Mouse (Mus musculus) regulatory T cell (primary cell): Measurements from ENCODE around the gene Mindy2.

Experiments
- in situ Hi-C: fragments of 300-600 bp; cut with MboI, MseI; formaldehyde crosslinking; loops from one replicate; pipeline ENCODE4 v1.15.1; 2025; ENCODE audit warnings: high pct_unique_total_duplicates

Mindy2 gene

GRCm38 (mm10) chr9:70668048-70668447 lies 11.1 kb upstream of the Mindy2 start:
- in situ Hi-C loops: loop anchor here (10.0 kb wide), 1 partner anchor 407 kb away; no protein-coding TSS in a partner anchor

GRCm38 (mm10) chr9:70666811-70667210 lies 9.8 kb upstream of the Mindy2 start:
- in situ Hi-C loops: loop anchor here (10.0 kb wide), 1 partner anchor 408 kb away; no protein-coding TSS in a partner anchor

GRCm38 (mm10) chr9:70665372-70666145 lies 8.6 kb upstream of the Mindy2 start:
- in situ Hi-C loops: loop anchor here (10.0 kb wide), 1 partner anchor 409 kb away; no protein-coding TSS in a partner anchor

DNA sequence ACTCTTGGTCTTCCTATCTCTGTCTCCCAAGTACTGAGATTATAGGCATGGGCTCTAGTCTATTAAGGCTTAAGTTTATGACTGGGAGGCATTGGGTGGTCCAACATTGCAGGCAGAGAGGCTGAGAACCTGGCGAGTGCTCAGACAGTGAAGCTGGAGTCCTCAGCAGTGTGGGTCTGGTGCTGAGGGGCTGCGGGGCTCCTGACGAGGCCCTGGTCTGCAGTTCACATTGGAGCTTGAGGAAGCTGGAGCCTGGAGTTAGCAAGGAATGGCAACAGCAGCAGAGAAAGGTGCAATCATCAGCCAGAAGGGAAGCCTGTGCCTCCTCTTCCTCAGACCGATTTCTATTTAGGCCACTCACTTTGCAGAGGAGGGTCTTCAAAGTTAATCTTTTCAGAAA lies 7.9 kb upstream of the Mindy2 start:
- in situ Hi-C loops: loop anchor here (5.0 to 10.0 kb wide), 2 partner anchors 182 to 410 kb away; no protein-coding TSS in a partner anchor

GRCm38 (mm10) chr9:70658266-70658665 lies 1.3 kb upstream of the Mindy2 start:
- in situ Hi-C loops: no loop called here

- in situ Hi-C loops: no loop called here
Observed at GRCm38 (mm10) chr9:70656130-70657007, 605 bp downstream of the Mindy2 start, which contains the start of gene Gm10642. TSS of gene Gm10642 (plus strand) at chr9:70656251.

DNA sequence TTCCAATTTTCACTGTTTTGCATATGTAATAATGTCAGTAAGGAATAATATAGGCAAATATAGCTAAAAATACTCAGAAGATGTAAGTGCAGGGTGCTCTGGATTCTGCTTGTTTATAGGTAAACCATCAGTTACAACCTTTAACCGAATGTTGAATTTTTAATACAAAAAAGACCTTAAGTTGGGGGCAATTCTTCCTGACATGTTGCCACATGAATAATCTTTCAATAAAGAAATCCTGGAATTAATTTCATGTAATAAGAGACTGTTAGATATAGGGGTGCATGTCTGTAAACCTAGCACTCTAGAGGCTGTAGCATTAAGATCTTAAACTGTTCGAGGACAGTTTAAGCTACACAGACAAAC lies 1.2 kb downstream of the Mindy2 start:
- in situ Hi-C loops: no loop called here

DNA sequence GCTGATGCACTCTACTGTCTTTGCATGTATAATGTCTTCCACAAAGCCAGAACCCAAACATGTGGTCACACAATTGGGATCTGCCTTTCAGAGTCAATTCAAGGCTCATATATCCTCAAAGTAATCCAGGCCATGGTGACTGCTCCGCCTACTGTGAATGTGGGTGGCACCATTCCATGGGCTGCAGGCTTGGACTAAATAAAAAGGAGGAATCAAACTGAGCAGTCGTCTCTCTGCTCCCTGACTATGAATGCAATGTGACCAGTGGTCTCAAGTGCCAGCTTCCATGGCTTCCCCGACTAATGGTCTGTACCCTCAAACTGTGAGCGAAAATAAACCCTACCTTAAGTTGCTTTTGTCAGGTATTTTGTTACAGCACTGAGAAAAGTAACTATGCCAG lies 2.5 kb downstream of the Mindy2 start:
- in situ Hi-C loops: no loop called here

GRCm38 (mm10) chr9:70653875-70654274 lies 3.1 kb downstream of the Mindy2 start:
- in situ Hi-C loops: no loop called here

GRCm38 (mm10) chr9:70652221-70652620 lies 4.8 kb downstream of the Mindy2 start:
- in situ Hi-C loops: no loop called here

GRCm38 (mm10) chr9:70650994-70651393 lies 6.0 kb downstream of the Mindy2 start:
- in situ Hi-C loops: no loop called here

- in situ Hi-C loops: no loop called here
Observed at GRCm38 (mm10) chr9:70650260-70650659, 6.7 kb downstream of the Mindy2 start.

- in situ Hi-C loops: no loop called here
Observed at GRCm38 (mm10) chr9:70636748-70637147, 20.2 kb downstream of the Mindy2 start.

DNA sequence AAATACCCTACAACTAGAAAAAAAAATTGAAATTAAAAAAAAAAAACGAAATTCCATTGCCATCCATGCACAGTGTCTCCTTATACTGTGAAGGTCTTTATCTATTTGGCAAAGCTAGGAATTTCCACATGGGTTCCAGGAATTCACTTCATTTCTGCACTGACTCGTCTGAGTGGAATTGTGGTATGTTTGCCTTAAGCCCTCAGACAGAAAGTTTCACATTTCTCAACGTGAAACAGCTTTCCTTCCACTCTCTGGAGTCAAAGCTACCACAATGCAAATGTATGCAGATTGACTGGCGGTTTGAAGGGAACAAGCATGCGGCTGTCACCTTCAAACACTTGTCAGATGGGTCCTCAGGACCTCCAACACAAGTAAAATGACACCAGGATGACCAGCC lies 25.3 kb downstream of the Mindy2 start:
- in situ Hi-C loops: no loop called here

- in situ Hi-C loops: no loop called here
Observed at GRCm38 (mm10) chr9:70629711-70630110, 27.3 kb downstream of the Mindy2 start.

DNA sequence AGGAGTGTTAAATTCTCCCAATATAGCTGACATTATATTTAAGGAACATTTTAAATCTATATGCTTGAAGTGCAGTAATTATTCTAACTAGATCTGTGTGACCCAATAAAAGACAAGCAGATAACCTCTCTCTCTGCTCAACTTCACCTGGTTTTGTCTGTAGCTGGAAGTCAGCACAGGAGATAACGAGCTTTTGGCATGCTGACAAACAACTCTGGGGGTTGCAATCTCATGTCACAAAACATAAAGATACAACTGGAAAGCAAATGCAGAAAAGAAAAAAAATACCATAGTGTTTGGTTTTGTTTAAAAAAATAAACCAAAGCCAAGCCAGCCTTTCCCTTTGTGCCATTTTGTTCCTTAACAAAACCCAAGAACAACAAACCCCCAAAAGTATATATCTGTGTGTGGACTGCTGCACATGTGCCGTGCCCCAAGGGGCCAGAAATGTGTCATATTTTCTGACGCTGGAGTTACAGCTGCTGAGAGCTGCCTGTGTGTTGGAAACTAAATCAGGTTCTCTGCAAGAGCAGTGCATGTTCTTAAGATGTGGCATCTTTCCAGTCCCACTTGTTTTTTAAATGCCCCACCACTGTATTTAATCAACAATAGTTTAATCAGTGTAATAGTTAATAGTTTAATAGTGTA lies 45.8 kb downstream of the Mindy2 start:
- in situ Hi-C loops: no loop called here

DNA sequence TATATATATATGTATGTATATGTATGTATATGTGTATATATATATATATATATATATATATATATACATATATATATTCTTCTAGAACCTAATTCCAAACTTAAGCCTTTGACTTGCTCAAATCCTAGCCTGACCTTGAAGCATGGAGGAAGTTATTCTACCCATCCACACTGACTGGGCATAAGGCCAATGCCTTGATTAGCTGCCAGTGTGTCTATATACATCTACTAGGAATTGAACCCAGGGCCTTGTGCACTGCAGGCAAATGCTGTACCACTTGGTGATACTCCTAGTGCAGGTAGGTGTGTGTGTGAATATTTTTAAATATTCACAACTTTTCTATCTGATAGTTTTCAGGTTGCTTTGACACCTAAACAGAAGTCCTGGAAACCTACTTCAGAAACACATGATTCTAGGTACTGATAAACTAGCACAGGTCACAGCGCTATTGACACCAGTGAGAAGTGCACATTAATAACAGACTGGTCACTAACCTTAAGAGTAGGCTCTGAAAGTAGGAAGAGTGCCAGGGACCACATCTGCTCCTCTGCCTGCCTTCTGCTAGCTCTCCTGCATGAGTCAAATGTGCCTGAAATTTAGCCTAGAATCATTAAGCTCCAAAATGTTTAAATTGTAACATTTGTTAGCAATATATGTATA lies 54.7 kb downstream of the Mindy2 start:
- in situ Hi-C loops: no loop called here

GRCm38 (mm10) chr9:70598271-70598670 lies 58.7 kb downstream of the Mindy2 start:
- in situ Hi-C loops: no loop called here

- in situ Hi-C loops: no loop called here
Observed at GRCm38 (mm10) chr9:70591486-70591885, 65.5 kb downstream of the Mindy2 start.

DNA sequence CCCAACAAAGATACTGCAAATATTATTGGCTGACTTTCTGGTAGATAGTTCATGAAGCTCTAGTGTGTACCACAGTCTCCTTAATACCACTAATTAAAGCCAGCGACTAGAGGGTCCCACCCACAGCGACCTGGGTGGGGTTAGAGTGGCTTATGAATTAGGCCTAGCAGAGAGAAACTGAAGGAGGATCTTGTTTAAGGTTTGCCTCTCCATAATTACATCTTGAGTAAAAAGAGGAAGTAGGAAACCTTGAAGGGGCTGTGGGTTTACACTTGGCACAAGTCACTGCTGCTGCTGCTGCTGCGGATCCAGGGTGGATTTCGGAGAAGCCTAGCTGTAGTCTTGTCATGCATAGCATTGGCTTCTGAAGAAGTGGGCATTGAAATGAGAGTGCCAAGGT lies 66.2 kb downstream of the Mindy2 start:
- in situ Hi-C loops: no loop called here

- in situ Hi-C loops: no loop called here
Observed at GRCm38 (mm10) chr9:70587171-70587570, 69.8 kb downstream of the Mindy2 start.
